Mouse (Mus musculus) myocyte (in vitro differentiated cells): ENCODE measurements around the gene Wnt8b.

Experiments used
- MAX ChIP-seq: IDR thresholded peaks from one replicate; pipeline ENCODE4 v1.6.1; 2011; ENCODE audit warnings: low read depth, mild to moderate bottlenecking, control low read depth
- POLR2A ChIP-seq: IDR thresholded peaks from one replicate; pipeline ENCODE4 v1.6.1; 2011; ENCODE audit warnings: low read depth, mild to moderate bottlenecking, control low read depth, moderate library complexity; ENCODE audit not compliant: insufficient read length
- TCF12 ChIP-seq: IDR thresholded peaks from one replicate; pipeline ENCODE4 v1.6.1; 2011; ENCODE audit warnings: mild to moderate bottlenecking, control low read depth; ENCODE audit not compliant: poor library complexity, insufficient read depth, severe bottlenecking

- TF ChIP-seq POLR2A = no peak
- no peak for TF ChIP-seq MAX
- no peak for TF ChIP-seq TCF12
These were observed 61.2 kb downstream of the Wnt8b start for GRCm38 (mm10) chr19:44554490-44554860.
